Mouse (Mus musculus) G1E (cell line): Measurements from ENCODE around the gene Elane.

ENCODE experiments used
- CTCF ChIP-seq: IDR thresholded peaks from 2 replicates; pipeline ENCODE4 v1.5.1; 2012; ENCODE audit warnings: low read depth, low read length, inconsistent platforms, mixed read lengths
- GATA1 ChIP-seq: IDR thresholded peaks from 2 replicates; pipeline ENCODE4 v1.6.1; 2012; ENCODE audit warnings: borderline replicate concordance, low read length, inconsistent platforms, mixed read lengths
- POLR2AphosphoS5 ChIP-seq: IDR thresholded peaks from 2 replicates; pipeline ENCODE4 v1.6.1; 2012; ENCODE audit warnings: low read depth, low read length, inconsistent platforms; ENCODE audit not compliant: insufficient replicate concordance
- TAL1 ChIP-seq: conservative IDR thresholded peaks from 2 replicates; pipeline ENCODE4 v1.6.1; 2012; ENCODE audit warnings: low read depth, low read length, inconsistent platforms, mixed read lengths

DNA sequence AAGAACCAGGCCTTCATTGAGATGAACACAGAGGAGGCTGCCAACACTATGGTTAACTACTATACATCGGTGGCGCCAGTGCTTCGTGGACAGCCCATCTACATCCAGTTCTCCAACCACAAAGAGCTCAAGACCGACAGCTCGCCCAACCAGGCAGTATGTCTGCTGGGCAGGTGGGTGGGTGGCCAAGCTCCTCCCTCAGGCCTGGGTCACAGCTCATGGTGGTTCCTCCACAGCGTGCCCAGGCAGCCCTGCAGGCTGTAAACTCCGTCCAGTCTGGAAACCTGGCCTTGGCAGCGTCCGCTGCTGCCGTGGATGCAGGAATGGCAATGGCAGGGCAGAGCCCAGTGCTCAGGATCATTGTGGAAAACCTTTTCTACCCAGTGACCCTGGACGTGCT lies 26.9 kb upstream of the Elane start:
- TF ChIP-seq CTCF, result no peak
- no peak for TF ChIP-seq GATA1
- TF ChIP-seq TAL1, result no peak
- no peak for TF ChIP-seq POLR2AphosphoS5
